Mouse (Mus musculus) layer of hippocampus, postnatal 25 days (tissue): ENCODE data around the gene Acin1. TPM values are rescaled to one million over a fixed set of nuclear protein-coding genes. Genes with fewer than 3 reads are reported as not detected.

Experiments used
- DNase-seq, 2 experiments: peaks; one replicate each; pipeline ENCODE4 v3.0.0; 2022; ENCODE audit warnings: mixed read lengths in 2 of 2, low spot score in 1 of 2; ENCODE audit errors: extremely low spot score in 1 of 2
- total RNA-seq, 2 experiments: library from RNA; stranded (reverse); gene quantifications; 2 replicates each; pipeline ENCODE4 v1.2.3; 2021

Gene Acin1
- total RNA-seq, 2 experiments from 2014 or later: 172 to 215 TPM

GRCm38 (mm10) chr14:54646898-54647636 is 39.7 kb downstream of the Acin1 start:
- no peak for DNase-seq

- DNase-seq: no peak
These were observed 40.3 kb downstream of the Acin1 start for GRCm38 (mm10) chr14:54646455-54646854.

GRCm38 (mm10) chr14:54644294-54644693 is 42.4 kb downstream of the Acin1 start:
- no peak for DNase-seq

GRCm38 (mm10) chr14:54643011-54643410 is 43.7 kb downstream of the Acin1 start:
- DNase-seq: no peak

- DNase-seq: no peak
These were observed 44.3 kb downstream of the Acin1 start for GRCm38 (mm10) chr14:54642224-54642944.

GRCm38 (mm10) chr14:54641305-54641969 is 45.3 kb downstream of the Acin1 start, which contains the start of gene Cdh24:
Cdh24 (minus strand) TSS chr14:54641364.
- DNase-seq: peak; percentile 94 to 96

GRCm38 (mm10) chr14:54640946-54641304 is 45.8 kb downstream of the Acin1 start, which contains the start of gene Gm17606:
Gm17606 (plus strand) TSS chr14:54640952.
- DNase-seq: no peak

GRCm38 (mm10) chr14:54640121-54640520 is 46.6 kb downstream of the Acin1 start:
- DNase-seq: no peak

- DNase-seq: no peak
These were observed 48.5 kb downstream of the Acin1 start for GRCm38 (mm10) chr14:54638210-54638609.

GRCm38 (mm10) chr14:54636954-54637353 is 49.8 kb downstream of the Acin1 start:
- DNase-seq: peak in 1 of 2 experiments; percentile 71

- no peak for DNase-seq
These were observed 52.5 kb downstream of the Acin1 start for GRCm38 (mm10) chr14:54634182-54634581.

GRCm38 (mm10) chr14:54632252-54632651 is 54.5 kb downstream of the Acin1 start:
- DNase-seq: no peak

GRCm38 (mm10) chr14:54631240-54631599 is 55.5 kb downstream of the Acin1 start:
- DNase-seq: no peak

GRCm38 (mm10) chr14:54630583-54631239 is 56.0 kb downstream of the Acin1 start:
- DNase-seq: no peak

GRCm38 (mm10) chr14:54629797-54630196 is 56.9 kb downstream of the Acin1 start:
- no peak for DNase-seq

- no peak for DNase-seq
These were observed 58.6 kb downstream of the Acin1 start for GRCm38 (mm10) chr14:54628103-54628502.

GRCm38 (mm10) chr14:54624976-54625375 is 61.8 kb downstream of the Acin1 start:
- DNase-seq: no peak

- DNase-seq: no peak
These were observed 63.4 kb downstream of the Acin1 start for GRCm38 (mm10) chr14:54623334-54623733.

- no peak for DNase-seq
These were observed 65.6 kb downstream of the Acin1 start, which contains the start of gene Psmb11 for GRCm38 (mm10) chr14:54621133-54621532. Psmb11 (plus strand) TSS chr14:54621433.

GRCm38 (mm10) chr14:54617897-54618365 is 68.8 kb downstream of the Acin1 start, which contains the start of gene Psmb5:
Psmb5 (minus strand) TSS chr14:54618022.
- peak; percentile 83 to 88 for DNase-seq
